Mouse (Mus musculus): Measurements from ENCODE around the gene Thada. TPM values are rescaled to one million over a fixed set of nuclear protein-coding genes. Genes with fewer than 3 reads are reported as not detected.

Gene Thada
- total and polyA plus RNA-seq, 2 experiments from 2014 or later = 4.3 to 12.2 TPM

GRCm38 (mm10) chr17:84154302-84155028, 311.5 kb downstream of the Thada start:
- ATAC-seq (ENCODE audit: low FRiP score) (no peak), DNase-seq (ENCODE audit: low spot score) (no peak)
- H3K9me3 ChIP-seq (ENCODE audit: low read length) = no peaks in the 10 kb centered on the region
- H3K36me3 ChIP-seq (ENCODE audit: insufficient read depth, low read length) = no peaks in the 10 kb centered on the region
- no peak overlapping the region for H3K27ac ChIP-seq (ENCODE audit: low read depth, low read length)
- TF ChIP-seq CTCF (IDR thresholded peaks at IDR 0.05) = no peak
- no peaks in the 10 kb centered on the region for H3K4me1 ChIP-seq (ENCODE audit: insufficient read depth, low read length)
- H3K4me3 ChIP-seq (ENCODE audit: low read depth, low read length) = no peak overlapping the region
- no peak overlapping the region for H3K4me2 ChIP-seq (ENCODE audit: low read depth, low read length, poor library complexity, severe bottlenecking)
- H3K9ac ChIP-seq (replicated peaks; ENCODE audit: low read length, poor library complexity, severe bottlenecking) = no peak overlapping the region
- WGBS = 90% methylated on average over 10 of the region's 11 CpGs
- 0 out of 2 replicates have a peak, but pooled peaks cover 3% of the 10 kb centered on the region for H3K27me3 ChIP-seq (ENCODE audit: insufficient read depth, low read length)

GRCm38 (mm10) chr17:84152976-84153786, 312.8 kb downstream of the Thada start:
- Histone ChIP-seq H3K36me3 (ENCODE audit: insufficient read depth, low read length) (no peaks in the 10 kb centered on the region), H3K27ac (ENCODE audit: low read depth, low read length) (no peak overlapping the region), H3K9ac (replicated peaks; ENCODE audit: low read length, poor library complexity, severe bottlenecking) (no peak overlapping the region), H3K4me1 (ENCODE audit: insufficient read depth, low read length) (no peaks in the 10 kb centered on the region), H3K27me3 (ENCODE audit: insufficient read depth, low read length) (0 out of 2 replicates have a peak, but pooled peaks cover 3% of the 10 kb centered on the region), H3K4me2 (ENCODE audit: low read depth, low read length, poor library complexity, severe bottlenecking) (no peak overlapping the region), H3K9me3 (ENCODE audit: low read length) (no peaks in the 10 kb centered on the region), H3K4me3 (ENCODE audit: low read depth, low read length) (no peak overlapping the region)
- DNase-seq (ENCODE audit: low spot score) (no peak), ATAC-seq (ENCODE audit: low FRiP score) (no peak)
- WGBS = 83% methylated on average over 12 of the region's 12 CpGs
- no peak for TF ChIP-seq CTCF (IDR thresholded peaks at IDR 0.05)

GRCm38 (mm10) chr17:84152206-84152975, 313.6 kb downstream of the Thada start:
- Histone ChIP-seq H3K27me3 (ENCODE audit: insufficient read depth, low read length) (0 out of 2 replicates have a peak, but pooled peaks cover 3% of the 10 kb centered on the region), H3K9ac (replicated peaks; ENCODE audit: low read length, poor library complexity, severe bottlenecking) (no peak overlapping the region), H3K36me3 (ENCODE audit: insufficient read depth, low read length) (no peaks in the 10 kb centered on the region), H3K27ac (ENCODE audit: low read depth, low read length) (no peak overlapping the region), H3K9me3 (ENCODE audit: low read length) (no peaks in the 10 kb centered on the region), H3K4me1 (ENCODE audit: insufficient read depth, low read length) (no peaks in the 10 kb centered on the region), H3K4me3 (ENCODE audit: low read depth, low read length) (no peak overlapping the region), H3K4me2 (ENCODE audit: low read depth, low read length, poor library complexity, severe bottlenecking) (no peak overlapping the region)
- no peak for ATAC-seq (ENCODE audit: low FRiP score)
- no peak for DNase-seq (ENCODE audit: low spot score)
- 35% methylated on average over 6 of the region's 6 CpGs for WGBS
- TF ChIP-seq CTCF (IDR thresholded peaks at IDR 0.05) = no peak

- Histone ChIP-seq H3K9me3 (ENCODE audit: low read length) (no peaks in the 10 kb centered on the region), H3K36me3 (ENCODE audit: insufficient read depth, low read length) (no peaks in the 10 kb centered on the region), H3K9ac (replicated peaks; ENCODE audit: low read length, poor library complexity, severe bottlenecking) (no peak overlapping the region), H3K4me1 (ENCODE audit: insufficient read depth, low read length) (no peaks in the 10 kb centered on the region), H3K4me2 (ENCODE audit: low read depth, low read length, poor library complexity, severe bottlenecking) (no peak overlapping the region), H3K27ac (ENCODE audit: low read depth, low read length) (no peak overlapping the region), H3K4me3 (ENCODE audit: low read depth, low read length) (no peak overlapping the region), H3K27me3 (ENCODE audit: insufficient read depth, low read length) (0 out of 2 replicates have a peak, but pooled peaks cover 3% of the 10 kb centered on the region)
- no peak for TF ChIP-seq CTCF (IDR thresholded peaks at IDR 0.05)
- no peak for DNase-seq (ENCODE audit: low spot score)
- no peak for ATAC-seq (ENCODE audit: low FRiP score)
- WGBS = 76% methylated on average over 6 of the region's 6 CpGs
These were observed 314.7 kb downstream of the Thada start for GRCm38 (mm10) chr17:84151306-84151705.

- 0 out of 2 replicates have a peak, but pooled peaks cover 3% of the 10 kb centered on the region for H3K4me1 ChIP-seq (ENCODE audit: insufficient read depth, low read length)
- H3K9ac ChIP-seq (replicated peaks; ENCODE audit: low read length, poor library complexity, severe bottlenecking) = no peak overlapping the region
- H3K36me3 ChIP-seq (ENCODE audit: insufficient read depth, low read length) = no peaks in the 10 kb centered on the region
- H3K27ac ChIP-seq (ENCODE audit: low read depth, low read length) = no peak overlapping the region
- 0 out of 2 replicates have a peak, but pooled peaks cover 3% of the 10 kb centered on the region for H3K27me3 ChIP-seq (ENCODE audit: insufficient read depth, low read length)
- H3K4me3 ChIP-seq (ENCODE audit: low read depth, low read length) = no peak overlapping the region
- TF ChIP-seq CTCF (IDR thresholded peaks at IDR 0.05) = no peak
- no peak for ATAC-seq (ENCODE audit: low FRiP score)
- H3K9me3 ChIP-seq (ENCODE audit: low read length) = no peaks in the 10 kb centered on the region
- 56% methylated on average over 8 of the region's 8 CpGs for WGBS
- no peak for DNase-seq (ENCODE audit: low spot score)
- H3K4me2 ChIP-seq (ENCODE audit: low read depth, low read length, poor library complexity, severe bottlenecking) = no peak overlapping the region
These were observed 315.7 kb downstream of the Thada start for GRCm38 (mm10) chr17:84150291-84150690.

All from midbrain, postnatal 0 days (tissue).